Mouse (Mus musculus): Measurements from ENCODE around the gene Lgi1. TPM values are rescaled to one million over a fixed set of nuclear protein-coding genes. Genes with fewer than 3 reads are reported as not detected.
A peak's percentile ranks its signal among the peaks of the same experiment; 100 is the strongest.

Lgi1 gene
- polyA plus RNA-seq (2016; fragmentation: Nextera tagmentation; extraction: Ambion mirVana), result 0.05 TPM in 1 of 2 replicates, not detected in the other

- no peak within 1 kb of the TSS for H3K27ac ChIP-seq
- H3K4me1 ChIP-seq, result no peaks in the 10 kb centered on the region
- H3K36me3 ChIP-seq, result no peaks in the 10 kb centered on the region
- H3K4me2 ChIP-seq, result no peak within 1 kb of the TSS
- H3K4me3 ChIP-seq, result no peak within 1 kb of the TSS
- H3K9me3 ChIP-seq (replicated peaks), result no peaks in the 10 kb centered on the region
- peaks cover 31% of the 10 kb centered on the region for H3K27me3 ChIP-seq (replicated peaks)
- ATAC-seq, result no peak
- 13% methylated on average over 21 of the region's 21 CpGs for WGBS (ENCODE audit: insufficient replicate concordance)
- no peak within 1 kb of the TSS for H3K9ac ChIP-seq
Observed at GRCm38 (mm10) chr19:38264505-38265500, at the start of gene Lgi1. Gene Lgi1, plus strand, starts transcription at chr19:38264536.

DNA sequence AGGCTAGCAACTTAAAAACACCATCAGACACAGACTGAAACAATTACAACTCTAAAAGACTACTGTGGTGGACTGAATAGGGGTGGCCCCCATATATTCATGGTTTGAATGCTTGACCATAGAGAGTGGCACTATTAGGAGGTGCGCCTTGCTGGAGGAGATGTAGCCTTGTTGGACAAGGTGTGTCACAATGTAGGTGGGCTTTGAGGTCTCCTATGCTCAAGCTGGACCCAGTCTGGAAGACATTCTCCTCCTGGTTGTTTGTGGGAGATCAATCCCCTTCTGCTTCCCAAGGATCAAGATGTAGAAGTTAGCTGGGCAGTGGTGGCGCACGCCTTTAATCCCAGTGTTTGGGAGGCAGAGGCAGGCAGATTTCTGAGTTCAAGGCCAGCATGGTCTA is 46.6 kb upstream of the Lgi1 start:
- Histone ChIP-seq H3K4me1 (peaks cover under 1% of the 10 kb centered on the region; the same call in 1 of the 2 replicates), H3K27ac (no peak overlapping the region), H3K4me3 (no peak overlapping the region), H3K9me3 (replicated peaks) (no peaks in the 10 kb centered on the region), H3K36me3 (peaks cover 32% of the 10 kb centered on the region), H3K27me3 (replicated peaks) (no peaks in the 10 kb centered on the region), H3K9ac (no peak overlapping the region), H3K4me2 (no peak overlapping the region)
- WGBS (ENCODE audit: insufficient replicate concordance), result 87% methylated on average over 3 of the region's 3 CpGs
- ATAC-seq, result no peak

DNA sequence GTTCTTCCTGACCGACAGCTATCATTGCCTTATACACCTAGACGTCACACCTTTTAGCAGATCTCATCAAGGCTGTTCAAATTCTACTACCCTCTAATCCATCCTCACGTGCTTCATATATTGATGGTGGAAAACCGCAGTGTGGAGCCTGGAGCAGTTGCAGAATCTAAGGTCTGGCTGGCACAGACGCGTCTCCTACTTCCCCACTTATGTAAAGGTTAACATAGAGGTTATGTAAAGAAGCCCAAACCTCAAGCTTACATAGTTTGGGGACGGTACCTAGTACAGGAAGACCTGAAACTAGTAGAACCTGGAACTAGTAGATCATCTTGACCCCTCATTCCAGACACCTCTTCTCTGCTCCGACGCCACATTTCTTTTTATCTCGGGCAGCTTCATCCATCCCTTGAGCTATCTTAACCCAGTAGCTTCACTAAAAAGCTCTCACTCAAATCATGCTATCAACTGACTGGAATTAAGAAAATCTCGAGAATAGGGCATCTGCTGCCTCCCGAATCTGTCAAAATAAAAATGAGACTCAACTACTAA is 40.9 kb upstream of the Lgi1 start:
- Histone ChIP-seq H3K27me3 (replicated peaks) (no peaks in the 10 kb centered on the region), H3K9ac (peak overlapping the region; percentile 76), H3K4me3 (peak overlapping the region; percentile 83), H3K36me3 (peaks cover 8% of the 10 kb centered on the region), H3K27ac (peak overlapping the region; percentile 79), H3K9me3 (replicated peaks) (no peaks in the 10 kb centered on the region), H3K4me2 (peak overlapping the region; percentile 75), H3K4me1 (peaks cover 16% of the 10 kb centered on the region)
- 8% methylated on average over 12 of the region's 12 CpGs for WGBS (ENCODE audit: insufficient replicate concordance)
- ATAC-seq, result peak; percentile 58

DNA sequence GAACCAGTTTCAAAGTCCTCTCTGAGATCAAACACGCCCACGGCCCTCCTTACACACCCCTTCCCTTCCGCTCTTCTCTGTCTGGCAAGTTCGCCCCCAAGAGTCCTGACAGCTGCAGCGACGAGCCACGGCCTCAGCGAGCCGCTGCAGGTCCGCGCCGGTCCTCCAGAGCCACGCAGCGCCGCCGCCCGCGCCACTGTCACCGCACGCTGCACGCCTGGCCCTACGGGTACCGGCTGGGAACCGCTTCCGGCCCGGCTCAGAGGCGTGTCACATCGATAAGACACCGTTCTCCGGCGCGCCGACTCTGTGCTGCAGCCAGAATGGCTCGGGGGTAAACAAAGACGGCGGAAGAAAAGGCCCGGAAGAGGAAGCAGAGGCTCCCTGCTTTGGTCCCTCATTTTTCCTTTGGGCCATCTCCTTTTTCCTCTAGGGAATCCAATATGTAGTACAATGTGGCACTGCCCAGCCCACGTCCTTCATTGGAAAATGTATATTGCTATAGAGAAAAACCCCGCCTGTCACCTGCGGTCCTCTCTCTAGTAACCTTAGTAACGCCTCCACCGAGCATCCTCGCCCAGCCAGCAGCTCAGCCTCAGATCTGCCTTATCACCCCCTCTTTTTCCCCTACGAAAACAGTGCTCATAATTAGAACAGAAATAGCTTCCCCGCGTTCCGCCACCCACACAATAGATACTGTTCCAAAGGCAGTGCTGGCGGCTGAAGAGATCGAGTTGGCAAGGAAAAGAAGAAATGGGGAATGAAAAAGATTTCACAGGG is 40.2 kb upstream of the Lgi1 start, which contains the start of gene Fra10ac1:
Fra10ac1 (minus strand) TSS at position 252 of the 780 bp plus-strand sequence.
- peak within 1 kb of the TSS; percentile 75 for H3K4me2 ChIP-seq
- under 1% methylated on average over 49 of the region's 49 CpGs for WGBS (ENCODE audit: insufficient replicate concordance)
- 0 out of 2 replicates have a peak, but pooled peaks cover 3% of the 10 kb centered on the region for H3K36me3 ChIP-seq
- H3K4me1 ChIP-seq, result peaks cover 16% of the 10 kb centered on the region
- no peaks in the 10 kb centered on the region for H3K27me3 ChIP-seq (replicated peaks)
- peak within 1 kb of the TSS; percentile 79 for H3K27ac ChIP-seq
- H3K9ac ChIP-seq, result peak within 1 kb of the TSS; percentile 76
- peak; percentile 97 for ATAC-seq
- no peaks in the 10 kb centered on the region for H3K9me3 ChIP-seq (replicated peaks)
- H3K4me3 ChIP-seq, result peak within 1 kb of the TSS; percentile 83

DNA sequence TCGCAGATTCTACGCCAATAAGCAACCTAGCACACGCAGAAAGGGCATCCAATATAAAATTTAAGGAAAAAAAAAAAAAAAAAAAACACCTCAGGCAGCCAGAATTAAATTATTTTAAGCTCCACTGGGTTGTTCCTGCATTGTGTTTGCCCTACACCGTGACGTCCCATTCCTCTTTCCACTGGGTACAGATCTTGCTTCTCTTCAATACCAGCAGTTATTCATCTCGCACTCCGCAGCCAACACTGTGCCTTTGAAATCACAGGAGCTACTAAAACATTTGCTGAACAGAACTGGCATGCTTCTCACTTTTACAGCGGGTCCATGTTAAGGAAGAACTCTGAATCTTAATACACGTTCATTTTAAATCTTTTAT is 39.7 kb upstream of the Lgi1 start:
- Histone ChIP-seq H3K36me3 (0 out of 2 replicates have a peak, but pooled peaks cover 3% of the 10 kb centered on the region), H3K27ac (no peak overlapping the region), H3K4me2 (peak overlapping the region; percentile 75), H3K4me1 (peaks cover 16% of the 10 kb centered on the region), H3K4me3 (peak overlapping the region; percentile 83), H3K9me3 (replicated peaks) (0 out of 2 replicates have a peak, but pooled peaks cover 3% of the 10 kb centered on the region), H3K9ac (no peak overlapping the region), H3K27me3 (replicated peaks) (no peaks in the 10 kb centered on the region)
- 23% methylated on average over 9 of the region's 9 CpGs for WGBS (ENCODE audit: insufficient replicate concordance)
- no peak for ATAC-seq

GRCm38 (mm10) chr19:38228699-38229098 is 35.6 kb upstream of the Lgi1 start:
- Histone ChIP-seq H3K4me3 (no peak overlapping the region), H3K27me3 (replicated peaks) (no peaks in the 10 kb centered on the region), H3K4me2 (no peak overlapping the region), H3K9me3 (replicated peaks) (0 out of 2 replicates have a peak, but pooled peaks cover 4% of the 10 kb centered on the region), H3K27ac (no peak overlapping the region), H3K9ac (no peak overlapping the region), H3K4me1 (peaks cover 8% of the 10 kb centered on the region), H3K36me3 (no peaks in the 10 kb centered on the region)
- ATAC-seq, result no peak
- 47% methylated on average over 2 of the region's 2 CpGs for WGBS (ENCODE audit: insufficient replicate concordance)

DNA sequence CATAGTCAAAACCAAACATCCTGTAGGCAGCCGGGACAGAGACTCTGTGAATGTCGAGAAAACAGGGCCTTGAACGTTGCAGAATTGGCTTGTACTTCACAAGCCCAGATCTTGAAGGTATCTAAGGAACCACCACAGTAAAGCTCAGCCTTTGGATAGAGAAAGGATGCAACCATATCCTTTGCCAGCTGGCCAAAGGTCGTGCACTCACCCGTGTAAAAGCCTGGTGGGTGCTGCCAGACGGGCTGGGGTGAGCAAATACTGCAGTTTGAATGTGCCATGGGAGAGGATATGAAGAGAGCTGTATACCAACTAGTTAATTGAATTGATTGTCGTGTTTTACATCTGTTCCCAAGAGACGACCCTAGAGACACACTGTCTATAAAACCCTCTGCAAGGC is 32.2 kb upstream of the Lgi1 start:
- no peak for ATAC-seq
- Histone ChIP-seq H3K27ac (no peak overlapping the region), H3K9ac (no peak overlapping the region), H3K4me3 (no peak overlapping the region), H3K4me2 (no peak overlapping the region), H3K9me3 (replicated peaks) (0 out of 2 replicates have a peak, but pooled peaks cover 4% of the 10 kb centered on the region), H3K36me3 (no peaks in the 10 kb centered on the region), H3K27me3 (replicated peaks) (no peaks in the 10 kb centered on the region), H3K4me1 (no peaks in the 10 kb centered on the region)
- WGBS (ENCODE audit: insufficient replicate concordance), result 44% methylated on average over 8 of the region's 8 CpGs

DNA sequence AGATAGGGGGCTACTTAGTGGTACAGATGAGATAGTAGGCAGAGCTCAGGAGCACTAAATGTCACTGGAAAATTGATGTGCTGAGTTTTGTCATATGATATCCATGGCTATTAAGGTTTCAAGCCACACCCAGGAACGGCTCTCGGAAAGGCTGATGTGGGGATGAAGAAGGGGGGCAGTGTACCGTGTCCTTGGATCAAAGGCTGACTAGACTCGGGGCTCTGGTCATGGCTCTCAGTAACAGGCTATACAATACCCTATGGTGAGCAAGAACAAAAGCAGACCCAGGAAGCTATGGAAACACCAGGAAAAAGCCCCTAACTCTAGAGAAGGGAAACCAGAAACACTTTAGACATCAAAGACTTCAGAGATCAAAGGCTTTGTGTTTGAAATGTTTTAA is 31.8 kb upstream of the Lgi1 start:
- H3K9ac ChIP-seq, result no peak overlapping the region
- ATAC-seq, result no peak
- no peaks in the 10 kb centered on the region for H3K4me1 ChIP-seq
- H3K27ac ChIP-seq, result no peak overlapping the region
- WGBS (ENCODE audit: insufficient replicate concordance), result 56% methylated on average over 4 of the region's 4 CpGs
- H3K9me3 ChIP-seq (replicated peaks), result 0 out of 2 replicates have a peak, but pooled peaks cover 4% of the 10 kb centered on the region
- no peaks in the 10 kb centered on the region for H3K27me3 ChIP-seq (replicated peaks)
- H3K4me2 ChIP-seq, result no peak overlapping the region
- H3K36me3 ChIP-seq, result no peaks in the 10 kb centered on the region
- no peak overlapping the region for H3K4me3 ChIP-seq

GRCm38 (mm10) chr19:38236526-38236925 is 27.8 kb upstream of the Lgi1 start:
- H3K9ac ChIP-seq, result no peak overlapping the region
- H3K27ac ChIP-seq, result no peak overlapping the region
- H3K36me3 ChIP-seq, result no peaks in the 10 kb centered on the region
- no peak overlapping the region for H3K4me3 ChIP-seq
- no peaks in the 10 kb centered on the region for H3K27me3 ChIP-seq (replicated peaks)
- ATAC-seq, result no peak
- no peaks in the 10 kb centered on the region for H3K9me3 ChIP-seq (replicated peaks)
- WGBS (ENCODE audit: insufficient replicate concordance), result 51% methylated on average over 5 of the region's 5 CpGs
- no peak overlapping the region for H3K4me2 ChIP-seq
- H3K4me1 ChIP-seq, result no peaks in the 10 kb centered on the region

- H3K4me3 ChIP-seq, result no peak overlapping the region
- no peaks in the 10 kb centered on the region for H3K4me1 ChIP-seq
- WGBS (ENCODE audit: insufficient replicate concordance), result 23% methylated on average over 3 of the region's 3 CpGs
- no peaks in the 10 kb centered on the region for H3K27me3 ChIP-seq (replicated peaks)
- no peaks in the 10 kb centered on the region for H3K9me3 ChIP-seq (replicated peaks)
- H3K9ac ChIP-seq, result no peak overlapping the region
- no peak overlapping the region for H3K27ac ChIP-seq
- ATAC-seq, result no peak
- no peak overlapping the region for H3K4me2 ChIP-seq
- H3K36me3 ChIP-seq, result no peaks in the 10 kb centered on the region
Observed at GRCm38 (mm10) chr19:38237834-38238212, 26.5 kb upstream of the Lgi1 start.

DNA sequence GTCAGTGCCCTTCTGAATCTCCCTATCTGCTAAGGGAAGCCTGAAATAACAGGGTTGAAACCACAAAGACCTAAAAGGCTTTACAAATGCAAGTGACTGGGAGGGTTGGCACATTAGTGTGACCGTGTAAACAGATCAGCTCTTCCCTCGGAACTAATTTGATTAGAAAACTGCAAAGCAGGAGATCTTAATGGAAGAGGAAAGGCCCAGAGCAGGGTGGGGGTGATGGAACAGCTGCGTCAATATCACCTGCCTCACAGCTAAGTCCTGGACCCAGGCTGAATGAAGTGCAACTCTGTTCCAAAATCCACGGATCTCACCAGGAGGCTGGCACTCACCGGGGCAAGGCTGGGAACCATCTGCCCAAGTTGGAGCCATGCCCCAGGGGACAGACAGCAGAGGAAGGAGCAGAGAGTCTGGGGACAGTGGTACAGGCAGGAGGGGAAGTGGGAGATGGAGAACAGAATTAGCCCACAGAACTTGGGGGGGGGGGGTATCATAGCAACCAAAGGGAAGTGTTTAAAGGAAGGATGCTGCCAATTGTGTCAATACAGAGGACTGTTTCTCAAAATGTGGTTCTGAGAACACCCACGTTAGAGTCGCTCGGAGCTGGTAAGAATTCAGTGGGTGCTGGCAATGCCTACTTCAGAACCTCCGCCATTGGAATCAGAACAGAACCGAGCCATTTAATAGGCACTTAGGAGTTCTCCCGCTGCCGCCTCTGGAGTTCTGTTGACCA is 26.0 kb upstream of the Lgi1 start:
- no peaks in the 10 kb centered on the region for H3K27me3 ChIP-seq (replicated peaks)
- H3K9ac ChIP-seq, result no peak overlapping the region
- H3K27ac ChIP-seq, result no peak overlapping the region
- H3K9me3 ChIP-seq (replicated peaks), result no peaks in the 10 kb centered on the region
- H3K4me1 ChIP-seq, result no peaks in the 10 kb centered on the region
- no peak overlapping the region for H3K4me3 ChIP-seq
- no peak for ATAC-seq
- 51% methylated on average over 12 of the region's 12 CpGs for WGBS (ENCODE audit: insufficient replicate concordance)
- H3K36me3 ChIP-seq, result no peaks in the 10 kb centered on the region
- no peak overlapping the region for H3K4me2 ChIP-seq

Measured in liver, embryonic 12.5 days (tissue).